Comparison of ENCODE assay signal across 7 mouse cellular contexts in genomic region chr3:94413031-94413679, GRCm38 (mm10). TPM values are rescaled to one million over a fixed set of nuclear protein-coding genes. Genes with fewer than 3 reads are reported as not detected.
DNase-seq lines count a peak whose midpoint lies in the region; ATAC-seq and TF ChIP-seq lines count a peak whose summit lies in the region.

Tdrkh (plus strand) TSS chr3:94413273.

- TF ChIP-seq EP300 in heart, adult 2 months (IDR thresholded peaks at IDR 0.05; ENCODE audit: insufficient read depth, low read depth, low read length): no peak

- peak within 1 kb of the TSS; percentile 26; the same call in 1 of the 2 replicates for H3K9ac ChIP-seq in embryonic facial prominence, embryonic 15.5 days
- peak within 1 kb of the TSS; percentile 44 for H3K9ac ChIP-seq in heart, adult 2 months (ENCODE audit: low read depth, low read length)
- peak within 1 kb of the TSS; percentile 22; the same call in 1 of the 2 replicates for H3K9ac ChIP-seq in limb, embryonic 11.5 days (ENCODE audit: low read length)
- peak within 1 kb of the TSS; percentile 79 for H3K9ac ChIP-seq in midbrain, embryonic 13.5 days (replicated peaks)

- 8% methylated on average over 52 of the region's 52 CpGs for WGBS in embryonic facial prominence, embryonic 15.5 days
- WGBS in heart, adult 2 months: 9% methylated on average over 52 of the region's 52 CpGs
- WGBS in kidney, adult 2 months: 6% methylated on average over 52 of the region's 52 CpGs
- WGBS in limb, embryonic 11.5 days: 9% methylated on average over 52 of the region's 52 CpGs
- WGBS in midbrain, embryonic 13.5 days: 8% methylated on average over 52 of the region's 52 CpGs
- 11% methylated on average over 52 of the region's 52 CpGs for WGBS in small intestine, adult 2 months

- no peaks in the 10 kb centered on the region; the same call in 1 of the 2 replicates for H3K27me3 ChIP-seq in embryonic facial prominence, embryonic 15.5 days
- no peaks in the 10 kb centered on the region for H3K27me3 ChIP-seq in heart, adult 2 months (ENCODE audit: control insufficient read depth, insufficient read depth, low read length)
- no peaks in the 10 kb centered on the region; the same call in 1 of the 2 replicates for H3K27me3 ChIP-seq in kidney, adult 2 months (replicated peaks; ENCODE audit: control insufficient read depth, insufficient read depth, low read length)
- H3K27me3 ChIP-seq in limb, embryonic 11.5 days (ENCODE audit: control insufficient read depth, insufficient read depth, low read length): no peaks in the 10 kb centered on the region
- no peaks in the 10 kb centered on the region for H3K27me3 ChIP-seq in midbrain, embryonic 13.5 days
- H3K27me3 ChIP-seq in small intestine, adult 2 months (ENCODE audit: control insufficient read depth, insufficient read depth, low read length): no peaks in the 10 kb centered on the region; the same call in 1 of the 2 replicates

- H3K9me3 ChIP-seq in embryonic facial prominence, embryonic 15.5 days (replicated peaks): no peaks in the 10 kb centered on the region
- no peaks in the 10 kb centered on the region for H3K9me3 ChIP-seq in limb, embryonic 11.5 days (ENCODE audit: control insufficient read depth, low read length)
- H3K9me3 ChIP-seq in midbrain, embryonic 13.5 days: no peaks in the 10 kb centered on the region

- intact Hi-C loops in heart, adult 2 months (cut with DNase I): no loop called here

- no peaks in the 10 kb centered on the region for H3K36me3 ChIP-seq in embryonic facial prominence, embryonic 15.5 days
- no peaks in the 10 kb centered on the region for H3K36me3 ChIP-seq in heart, adult 2 months (ENCODE audit: control insufficient read depth, insufficient read depth, low read length)
- H3K36me3 ChIP-seq in kidney, adult 2 months (ENCODE audit: control insufficient read depth, insufficient read depth, low read length): no peaks in the 10 kb centered on the region
- no peaks in the 10 kb centered on the region for H3K36me3 ChIP-seq in limb, embryonic 11.5 days (ENCODE audit: control insufficient read depth, insufficient read depth, low read length)
- H3K36me3 ChIP-seq in midbrain, embryonic 13.5 days: no peaks in the 10 kb centered on the region
- no peaks in the 10 kb centered on the region for H3K36me3 ChIP-seq in small intestine, adult 2 months (ENCODE audit: control insufficient read depth, insufficient read depth, low read length)

- no peaks in the 10 kb centered on the region for H3K79me2 ChIP-seq in heart, adult 2 months (replicated peaks; ENCODE audit: control insufficient read depth, insufficient read depth, low read length)

- H3K4me1 ChIP-seq in bone marrow macrophage, adult 2 months (ENCODE audit: control insufficient read depth, insufficient read depth, low read length): peaks cover 3% of the 10 kb centered on the region; the same call in 1 of the 2 replicates
- H3K4me1 ChIP-seq in embryonic facial prominence, embryonic 15.5 days: peaks cover 11% of the 10 kb centered on the region
- H3K4me1 ChIP-seq in heart, adult 2 months (ENCODE audit: control insufficient read depth, insufficient read depth, low read length): no peaks in the 10 kb centered on the region; the same call in 1 of the 2 replicates
- H3K4me1 ChIP-seq in kidney, adult 2 months (ENCODE audit: control insufficient read depth, insufficient read depth, low read length): no peaks in the 10 kb centered on the region
- peaks cover 5% of the 10 kb centered on the region; the same call in 1 of the 2 replicates for H3K4me1 ChIP-seq in limb, embryonic 11.5 days (ENCODE audit: control insufficient read depth, insufficient read depth, low read length)
- peaks cover 18% of the 10 kb centered on the region for H3K4me1 ChIP-seq in midbrain, embryonic 13.5 days (replicated peaks)
- H3K4me1 ChIP-seq in small intestine, adult 2 months (ENCODE audit: control insufficient read depth, insufficient read depth, insufficient read length, low read length): peaks cover 9% of the 10 kb centered on the region

- DNase-seq in heart, adult 2 months: peak; percentile 88 to 94
- peak; percentile 97 for DNase-seq in kidney, adult 2 months
- DNase-seq in limb, embryonic 11.5 days (ENCODE audit: low spot score): peak; percentile 95

- TF ChIP-seq CTCF in bone marrow macrophage, adult 2 months (IDR thresholded peaks at IDR 0.05; ENCODE audit: low read depth, low read length): no peak
- peak; percentile 45 for TF ChIP-seq CTCF in heart, adult 2 months (IDR thresholded peaks at IDR 0.05)
- no peak for TF ChIP-seq CTCF in kidney, adult 2 months (conservative IDR thresholded peaks at IDR 0.05; ENCODE audit: insufficient read depth, insufficient read length, low read depth, low read length)
- TF ChIP-seq CTCF in small intestine, adult 2 months (IDR thresholded peaks at IDR 0.05; ENCODE audit: extremely low read depth, insufficient read length, insufficient replicate concordance, low read depth, low read length): 0 out of 2 replicates have a peak, but pooled peaks have one; percentile 11

- ATAC-seq in embryonic facial prominence, embryonic 15.5 days (ENCODE audit: insufficient number of reproducible peaks, low FRiP score, low TSS enrichment, low read depth): peak; percentile 99
- peak; percentile 99 for ATAC-seq in limb, embryonic 11.5 days (ENCODE audit: insufficient number of reproducible peaks, low FRiP score, low TSS enrichment, low read depth)
- ATAC-seq in midbrain, embryonic 13.5 days: peak; percentile 99

- TF ChIP-seq POLR2A in bone marrow macrophage, adult 2 months (IDR thresholded peaks at IDR 0.05; ENCODE audit: borderline replicate concordance, low read depth, low read length): no peak; the same call in 1 of the 2 replicates
- no peak for TF ChIP-seq POLR2A in heart, adult 2 months (IDR thresholded peaks at IDR 0.05; ENCODE audit: insufficient read depth, low read depth, low read length)
- TF ChIP-seq POLR2A in kidney, adult 2 months (IDR thresholded peaks at IDR 0.05; ENCODE audit: low read depth, low read length): no peak
- no peak for TF ChIP-seq POLR2A in small intestine, adult 2 months (IDR thresholded peaks at IDR 0.05; ENCODE audit: low read depth, low read length)

- peak within 1 kb of the TSS; percentile 21 for H3K27ac ChIP-seq in bone marrow macrophage, adult 2 months (ENCODE audit: insufficient read depth, low read depth, low read length)
- no peak within 1 kb of the TSS for H3K27ac ChIP-seq in embryonic facial prominence, embryonic 15.5 days (replicated peaks)
- no peak within 1 kb of the TSS for H3K27ac ChIP-seq in heart, adult 2 months
- H3K27ac ChIP-seq in kidney, adult 2 months (ENCODE audit: insufficient read depth, low read depth, low read length): no peak within 1 kb of the TSS
- H3K27ac ChIP-seq in limb, embryonic 11.5 days (replicated peaks; ENCODE audit: low read depth, low read length): no peak within 1 kb of the TSS
- peak within 1 kb of the TSS; percentile 81 for H3K27ac ChIP-seq in midbrain, embryonic 13.5 days
- no peak within 1 kb of the TSS for H3K27ac ChIP-seq in small intestine, adult 2 months (ENCODE audit: insufficient read depth, low read depth, low read length)

- H3K4me3 ChIP-seq in bone marrow macrophage, adult 2 months (ENCODE audit: insufficient read depth, low read length): peak within 1 kb of the TSS; percentile 85
- H3K4me3 ChIP-seq in embryonic facial prominence, embryonic 15.5 days (replicated peaks): peak within 1 kb of the TSS; percentile 47
- H3K4me3 ChIP-seq in heart, adult 2 months: peak within 1 kb of the TSS; percentile 57
- H3K4me3 ChIP-seq in kidney, adult 2 months (ENCODE audit: insufficient read depth, low read depth, low read length): peak within 1 kb of the TSS; percentile 62
- peak within 1 kb of the TSS; percentile 35 for H3K4me3 ChIP-seq in limb, embryonic 11.5 days (ENCODE audit: low read depth, low read length)
- peak within 1 kb of the TSS; percentile 62 for H3K4me3 ChIP-seq in midbrain, embryonic 13.5 days (replicated peaks)
- H3K4me3 ChIP-seq in small intestine, adult 2 months (ENCODE audit: low read depth, low read length): peak within 1 kb of the TSS; percentile 78

- peak within 1 kb of the TSS; percentile 94 for H3K4me2 ChIP-seq in embryonic facial prominence, embryonic 15.5 days (replicated peaks)
- H3K4me2 ChIP-seq in limb, embryonic 11.5 days (ENCODE audit: low read depth, severe bottlenecking): peak within 1 kb of the TSS; percentile 61
- peak within 1 kb of the TSS; percentile 77 for H3K4me2 ChIP-seq in midbrain, embryonic 13.5 days (replicated peaks)

RNA-seq across cellular contexts. Expression of gene Tdrkh, which starts in this region (rescaled TPM):
- 15.7 and 17.7 TPM in 2 replicates for polyA plus RNA-seq in bone marrow macrophage, adult 2 months (2012; ENCODE audit: insufficient read depth, insufficient read length, missing spikeins)
- 7.9 and 8.3 TPM in 2 replicates for polyA plus RNA-seq in embryonic facial prominence, embryonic 15.5 days (2015; fragmentation: Nextera tagmentation; extraction: Ambion mirVana)
- 1 to 10 TPM; 3.9 to 4.9 TPM for total RNA-seq in heart, adult 2 months (2021)
- 0.64 and 0.82 TPM in 2 replicates for polyA plus RNA-seq in heart, adult 2 months (2012; rRNA removed)
- 0.75 and 0.90 TPM in 2 replicates for polyA plus RNA-seq in kidney, adult 2 months (2012; rRNA removed)
- polyA plus RNA-seq in limb, embryonic 11.5 days (2014; fragmentation: Nextera tagmentation; extraction: Ambion mirVana): 8.5 and 8.7 TPM in 2 replicates
- 61.6 and 63.1 TPM in 2 replicates for polyA plus RNA-seq in midbrain, embryonic 13.5 days (2015; fragmentation: Nextera tagmentation; extraction: Ambion mirVana)
- not detected in 2 replicates for polyA plus RNA-seq in small intestine, adult 2 months (2012; rRNA removed)

Comparison
In these comparisons a context has a peak if more than half of its experiments do, and no peak if none do; other contexts are left out.
1. Peak in DNase-seq and H3K4me3 ChIP-seq in kidney, adult 2 months; RNA of the gene not detected or under 1 TPM.
2. H3K27ac ChIP-seq: peak in bone marrow macrophage, adult 2 months (single experiment) and midbrain, embryonic 13.5 days (single experiment); none in embryonic facial prominence, embryonic 15.5 days (single experiment), heart, adult 2 months (single experiment), kidney, adult 2 months (single experiment), limb, embryonic 11.5 days (single experiment) and small intestine, adult 2 months (single experiment).
3. H3K4me3 ChIP-seq: peak in every context shown above with its lines; median percentile 85 in bone marrow macrophage, adult 2 months; 78 in small intestine, adult 2 months; 62 in kidney, adult 2 months; 62 in midbrain, embryonic 13.5 days; 57 in heart, adult 2 months; 47 in embryonic facial prominence, embryonic 15.5 days; 35 in limb, embryonic 11.5 days.
4. CTCF ChIP-seq: peak in heart, adult 2 months (single experiment) and small intestine, adult 2 months (single experiment); none in bone marrow macrophage, adult 2 months (single experiment) and kidney, adult 2 months (single experiment).
5. H3K9ac ChIP-seq: peak in every context shown above with its lines; median percentile 79 in midbrain, embryonic 13.5 days; 44 in heart, adult 2 months; 26 in embryonic facial prominence, embryonic 15.5 days; 22 in limb, embryonic 11.5 days.
6. Peak in every context shown above with its lines, with median percentiles within 50 percentile points of each other: ATAC-seq, H3K4me2 ChIP-seq and DNase-seq.